Mouse (Mus musculus): ENCODE results near the gene Mamdc4. TPM values are rescaled to one million over a fixed set of nuclear protein-coding genes. Genes with fewer than 3 reads are reported as not detected.

Gene Mamdc4
- total and polyA plus RNA-seq, 2 experiments from 2014 or later = 0.32 to 1.9 TPM

- no peak for DNase-seq (ENCODE audit: low spot score)
- no peak for TF ChIP-seq CTCF (IDR thresholded peaks at IDR 0.05)
Measured at GRCm38 (mm10) chr2:25596765-25597510, 22.3 kb upstream of the Mamdc4 start.

GRCm38 (mm10) chr2:25591863-25592262 is 17.2 kb upstream of the Mamdc4 start:
- ATAC-seq (ENCODE audit: low FRiP score) = no peak
- WGBS = 85% methylated on average over 2 of the region's 2 CpGs
- H3K4me3 ChIP-seq (ENCODE audit: low read depth, low read length) = no peak overlapping the region
- no peak overlapping the region for H3K4me2 ChIP-seq (ENCODE audit: low read depth, low read length, poor library complexity, severe bottlenecking)
- H3K27me3 ChIP-seq (ENCODE audit: insufficient read depth, low read length) = no peaks in the 10 kb centered on the region
- no peak for DNase-seq (ENCODE audit: low spot score)
- no peaks in the 10 kb centered on the region for H3K4me1 ChIP-seq (ENCODE audit: insufficient read depth, low read length)
- peaks cover 64% of the 10 kb centered on the region for H3K36me3 ChIP-seq (ENCODE audit: insufficient read depth, low read length)
- H3K9ac ChIP-seq (replicated peaks; ENCODE audit: low read length, poor library complexity, severe bottlenecking) = no peak overlapping the region
- peak; percentile 52 for TF ChIP-seq CTCF (IDR thresholded peaks at IDR 0.05)
- H3K27ac ChIP-seq (ENCODE audit: low read depth, low read length) = no peak overlapping the region
- H3K9me3 ChIP-seq (ENCODE audit: low read length) = no peaks in the 10 kb centered on the region

More at GRCm38 (mm10) chr2:25596765-25597510, 22.3 kb upstream of the Mamdc4 start:
- Histone ChIP-seq H3K4me3 (ENCODE audit: low read depth, low read length) (no peak overlapping the region), H3K9me3 (ENCODE audit: low read length) (no peaks in the 10 kb centered on the region), H3K27ac (ENCODE audit: low read depth, low read length) (no peak overlapping the region), H3K9ac (replicated peaks; ENCODE audit: low read length, poor library complexity, severe bottlenecking) (no peak overlapping the region), H3K4me1 (ENCODE audit: insufficient read depth, low read length) (no peaks in the 10 kb centered on the region), H3K36me3 (ENCODE audit: insufficient read depth, low read length) (peaks cover 86% of the 10 kb centered on the region), H3K27me3 (ENCODE audit: insufficient read depth, low read length) (no peaks in the 10 kb centered on the region), H3K4me2 (ENCODE audit: low read depth, low read length, poor library complexity, severe bottlenecking) (no peak overlapping the region)
- 93% methylated on average over 5 of the region's 5 CpGs for WGBS
- no peak for ATAC-seq (ENCODE audit: low FRiP score)

GRCm38 (mm10) chr2:25588227-25588907 is 13.7 kb upstream of the Mamdc4 start:
- H3K27me3 ChIP-seq (ENCODE audit: insufficient read depth, low read length) = no peaks in the 10 kb centered on the region
- H3K27ac ChIP-seq (ENCODE audit: low read depth, low read length) = no peak overlapping the region
- no peak for TF ChIP-seq CTCF (IDR thresholded peaks at IDR 0.05)
- H3K4me3 ChIP-seq (ENCODE audit: low read depth, low read length) = no peak overlapping the region
- H3K9ac ChIP-seq (replicated peaks; ENCODE audit: low read length, poor library complexity, severe bottlenecking) = no peak overlapping the region
- H3K4me2 ChIP-seq (ENCODE audit: low read depth, low read length, poor library complexity, severe bottlenecking) = no peak overlapping the region
- no peaks in the 10 kb centered on the region for H3K9me3 ChIP-seq (ENCODE audit: low read length)
- WGBS = 95% methylated on average over 8 of the region's 8 CpGs
- ATAC-seq (ENCODE audit: low FRiP score) = no peak
- no peaks in the 10 kb centered on the region for H3K4me1 ChIP-seq (ENCODE audit: insufficient read depth, low read length)
- no peak for DNase-seq (ENCODE audit: low spot score)
- H3K36me3 ChIP-seq (ENCODE audit: insufficient read depth, low read length) = peaks cover 60% of the 10 kb centered on the region

GRCm38 (mm10) chr2:25587290-25587689 is 12.6 kb upstream of the Mamdc4 start:
- no peaks in the 10 kb centered on the region for H3K9me3 ChIP-seq (ENCODE audit: low read length)
- no peak for ATAC-seq (ENCODE audit: low FRiP score)
- no peak for DNase-seq (ENCODE audit: low spot score)
- no peak overlapping the region for H3K4me2 ChIP-seq (ENCODE audit: low read depth, low read length, poor library complexity, severe bottlenecking)
- peaks cover 5% of the 10 kb centered on the region for H3K4me1 ChIP-seq (ENCODE audit: insufficient read depth, low read length)
- TF ChIP-seq CTCF (IDR thresholded peaks at IDR 0.05) = no peak
- no peak overlapping the region for H3K27ac ChIP-seq (ENCODE audit: low read depth, low read length)
- no peaks in the 10 kb centered on the region for H3K27me3 ChIP-seq (ENCODE audit: insufficient read depth, low read length)
- 92% methylated on average over 8 of the region's 8 CpGs for WGBS
- H3K9ac ChIP-seq (replicated peaks; ENCODE audit: low read length, poor library complexity, severe bottlenecking) = no peak overlapping the region
- H3K4me3 ChIP-seq (ENCODE audit: low read depth, low read length) = no peak overlapping the region
- H3K36me3 ChIP-seq (ENCODE audit: insufficient read depth, low read length) = peaks cover 51% of the 10 kb centered on the region

GRCm38 (mm10) chr2:25585601-25586000 is 11.0 kb upstream of the Mamdc4 start:
- no peak overlapping the region for H3K4me2 ChIP-seq (ENCODE audit: low read depth, low read length, poor library complexity, severe bottlenecking)
- H3K4me3 ChIP-seq (ENCODE audit: low read depth, low read length) = no peak overlapping the region
- H3K36me3 ChIP-seq (ENCODE audit: insufficient read depth, low read length) = peaks cover 35% of the 10 kb centered on the region
- peaks cover under 1% of the 10 kb centered on the region; the same call in 1 of the 2 replicates for H3K27me3 ChIP-seq (ENCODE audit: insufficient read depth, low read length)
- no peak overlapping the region for H3K9ac ChIP-seq (replicated peaks; ENCODE audit: low read length, poor library complexity, severe bottlenecking)
- TF ChIP-seq CTCF (IDR thresholded peaks at IDR 0.05) = no peak
- H3K27ac ChIP-seq (ENCODE audit: low read depth, low read length) = no peak overlapping the region
- H3K9me3 ChIP-seq (ENCODE audit: low read length) = no peaks in the 10 kb centered on the region
- H3K4me1 ChIP-seq (ENCODE audit: insufficient read depth, low read length) = peaks cover 15% of the 10 kb centered on the region
- 85% methylated on average over 3 of the region's 3 CpGs for WGBS
- ATAC-seq (ENCODE audit: low FRiP score) = no peak
- DNase-seq (ENCODE audit: low spot score) = no peak

GRCm38 (mm10) chr2:25584856-25585255 is 10.2 kb upstream of the Mamdc4 start:
- no peak for TF ChIP-seq CTCF (IDR thresholded peaks at IDR 0.05)
- H3K4me2 ChIP-seq (ENCODE audit: low read depth, low read length, poor library complexity, severe bottlenecking) = no peak overlapping the region
- no peak overlapping the region for H3K4me3 ChIP-seq (ENCODE audit: low read depth, low read length)
- 93% methylated on average over 4 of the region's 4 CpGs for WGBS
- ATAC-seq (ENCODE audit: low FRiP score) = no peak
- peaks cover 19% of the 10 kb centered on the region for H3K4me1 ChIP-seq (ENCODE audit: insufficient read depth, low read length)
- H3K9me3 ChIP-seq (ENCODE audit: low read length) = no peaks in the 10 kb centered on the region
- no peak overlapping the region for H3K9ac ChIP-seq (replicated peaks; ENCODE audit: low read length, poor library complexity, severe bottlenecking)
- peaks cover 32% of the 10 kb centered on the region for H3K36me3 ChIP-seq (ENCODE audit: insufficient read depth, low read length)
- peaks cover 8% of the 10 kb centered on the region for H3K27me3 ChIP-seq (ENCODE audit: insufficient read depth, low read length)
- DNase-seq (ENCODE audit: low spot score) = no peak
- H3K27ac ChIP-seq (ENCODE audit: low read depth, low read length) = no peak overlapping the region

Data from midbrain, postnatal 0 days (tissue).